Mouse (Mus musculus) small intestine, adult 2 months (tissue): ENCODE data around the gene Mob3c. TPM values are rescaled to one million over a fixed set of nuclear protein-coding genes. Genes with fewer than 3 reads are reported as not detected.

ENCODE experiments used
- H3K27ac ChIP-seq: fragments of 200-500 bp; 2 replicates; pipeline ENCODE4 v1.5.1; 2012; ENCODE audit warnings: low read depth, low read length, control low read depth, inconsistent platforms; ENCODE audit not compliant: insufficient read depth
- H3K27me3 ChIP-seq: fragments of 200-500 bp; 2 replicates; pipeline ENCODE4 v1.6.1; 2012; ENCODE audit warnings: mild to moderate bottlenecking, moderate library complexity, low read length, inconsistent platforms; ENCODE audit not compliant: control insufficient read depth, insufficient read depth
- H3K36me3 ChIP-seq: fragments of 200-500 bp; 2 replicates; pipeline ENCODE4 v1.6.1; 2012; ENCODE audit warnings: mild to moderate bottlenecking, low read length, control low read depth, inconsistent platforms; ENCODE audit not compliant: control insufficient read depth, insufficient read depth
- H3K4me1 ChIP-seq: fragments of 200-500 bp; 2 replicates; pipeline ENCODE4 v1.6.1; 2012; ENCODE audit warnings: low read length, inconsistent platforms, mixed read lengths; ENCODE audit not compliant: control insufficient read depth, insufficient read depth, insufficient read length
- H3K4me3 ChIP-seq: fragments of 200-500 bp; 2 replicates; pipeline ENCODE4 v1.5.1; 2012; ENCODE audit warnings: low read depth, mild to moderate bottlenecking, control low read depth, inconsistent platforms, low read length, moderate library complexity
- CTCF ChIP-seq: fragments of 200-500 bp; IDR thresholded peaks from 2 replicates; pipeline ENCODE4 v1.5.1; 2012; ENCODE audit warnings: low read depth, mild to moderate bottlenecking, control low read depth, inconsistent platforms, low read length, moderate library complexity, mixed read lengths; ENCODE audit not compliant: insufficient replicate concordance, insufficient read length; ENCODE audit errors: extremely low read depth
- POLR2A ChIP-seq: fragments of 200-500 bp; IDR thresholded peaks from 2 replicates; pipeline ENCODE4 v1.6.1; 2012; ENCODE audit warnings: low read depth, mild to moderate bottlenecking, control low read depth, inconsistent platforms, low read length, moderate library complexity
- WGBS: fragments of 180-500 bp; shearing (Covaris S2); methylation state at CpG from one replicate; pipeline ENCODE4 v1.1.7; 2018; 5-methylcytosine and 5-hydroxymethylcytosine counted together
- polyA plus RNA-seq: library from polyadenylated mRNA; depleted of rRNA; stranded (reverse); fragments of >200 nt; gene quantifications from 2 replicates; pipeline ENCODE4 v1.2.3, GENCODE M21; 2012

Gene Mob3c
- polyA plus RNA-seq, 1 experiment = 101 TPM

GRCm38 (mm10) chr4:115831221-115831620 lies 3.3 kb downstream of the Mob3c start:
- Histone ChIP-seq H3K4me1 (peaks cover 35% of the 10 kb centered on the region), H3K27ac (no peak overlapping the region), H3K4me3 (no peak overlapping the region), H3K36me3 (peaks cover 36% of the 10 kb centered on the region), H3K27me3 (no peaks in the 10 kb centered on the region)
- TF ChIP-seq CTCF = no peak
- no peak for TF ChIP-seq POLR2A
- WGBS = 95% methylated on average over 22 of the region's 22 CpGs

DNA sequence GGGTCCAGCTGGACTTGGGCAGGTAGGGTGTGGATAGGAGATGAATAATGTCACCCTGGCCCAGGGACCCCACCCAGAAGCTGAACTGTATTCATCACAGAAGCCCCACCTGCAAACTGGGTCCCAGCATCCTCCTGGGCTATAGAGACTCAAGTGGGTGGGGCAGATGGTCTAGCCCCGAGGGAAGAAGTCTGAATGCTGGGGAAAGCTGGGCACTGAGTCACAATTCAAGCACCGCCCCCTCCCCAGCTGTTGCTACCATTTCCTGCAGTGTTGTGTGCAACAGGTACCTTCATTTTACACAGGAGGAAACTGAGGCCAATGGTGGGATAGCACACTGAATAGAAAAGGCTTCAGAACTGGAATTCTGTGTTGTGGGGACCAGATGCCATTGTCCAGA lies 4.1 kb downstream of the Mob3c start:
- peak overlapping the region; percentile 55 for H3K27ac ChIP-seq
- peaks cover 36% of the 10 kb centered on the region for H3K36me3 ChIP-seq
- H3K4me3 ChIP-seq = no peak overlapping the region
- no peaks in the 10 kb centered on the region for H3K27me3 ChIP-seq
- peaks cover 32% of the 10 kb centered on the region for H3K4me1 ChIP-seq
- 54% methylated on average over 2 of the region's 2 CpGs for WGBS
- TF ChIP-seq POLR2A (no peak), CTCF (no peak)

DNA sequence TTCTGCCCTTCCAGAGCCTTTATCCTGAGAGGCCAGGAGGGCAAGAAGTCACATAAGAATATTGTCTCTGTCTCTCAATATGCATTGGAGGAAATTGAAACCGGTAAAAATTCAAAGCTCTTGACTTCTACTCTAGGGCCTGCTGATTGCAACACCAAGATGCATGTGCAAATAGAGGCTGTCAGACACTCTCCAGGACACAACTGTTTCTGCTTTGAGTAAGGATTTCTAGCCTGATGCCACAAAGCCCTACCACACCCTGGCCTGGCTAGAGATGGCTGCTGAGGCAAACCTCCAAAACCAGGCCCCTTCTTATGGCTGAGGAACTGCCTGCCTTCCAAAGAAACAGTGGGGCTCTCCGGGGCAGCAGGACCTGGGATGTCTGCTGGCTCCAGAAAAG lies 7.7 kb downstream of the Mob3c start:
- no peak for TF ChIP-seq CTCF
- TF ChIP-seq POLR2A = no peak
- no peaks in the 10 kb centered on the region for H3K27me3 ChIP-seq
- 67% methylated on average over 2 of the region's 2 CpGs for WGBS

GRCm38 (mm10) chr4:115838196-115838595 lies 10.3 kb downstream of the Mob3c start:
- H3K4me3 ChIP-seq = no peak overlapping the region
- no peak overlapping the region for H3K27ac ChIP-seq
- H3K27me3 ChIP-seq = no peaks in the 10 kb centered on the region
- no peak for TF ChIP-seq POLR2A
- TF ChIP-seq CTCF = no peak
- H3K4me1 ChIP-seq = peaks cover 4% of the 10 kb centered on the region; the same call in 1 of the 2 replicates
- 54% methylated on average over 4 of the region's 4 CpGs for WGBS
- peaks cover 22% of the 10 kb centered on the region for H3K36me3 ChIP-seq

More for the DNA sequence above, 7.7 kb downstream of the Mob3c start:
- H3K36me3 ChIP-seq = peaks cover 36% of the 10 kb centered on the region
- H3K4me3 ChIP-seq = no peak overlapping the region
- H3K4me1 ChIP-seq = peaks cover 18% of the 10 kb centered on the region
- no peak overlapping the region for H3K27ac ChIP-seq

GRCm38 (mm10) chr4:115838696-115839641 lies 11.1 kb downstream of the Mob3c start, which contains the start of gene Mknk1:
Gene Mknk1, plus strand, starts transcription at chr4:115839198.
- under 1% methylated on average over 51 of the region's 51 CpGs for WGBS

GRCm38 (mm10) chr4:115839956-115840355 lies 12.1 kb downstream of the Mob3c start:
- Histone ChIP-seq H3K4me1 (peaks cover 3% of the 10 kb centered on the region; the same call in 1 of the 2 replicates), H3K27ac (no peak overlapping the region), H3K4me3 (no peak overlapping the region; the same call in 1 of the 2 replicates), H3K27me3 (no peaks in the 10 kb centered on the region), H3K36me3 (peaks cover 8% of the 10 kb centered on the region)
- WGBS = 56% methylated on average over 4 of the region's 4 CpGs
- no peak for TF ChIP-seq POLR2A
- TF ChIP-seq CTCF = no peak

More at GRCm38 (mm10) chr4:115838696-115839641, 11.1 kb downstream of the Mob3c start, which contains the start of gene Mknk1:
- Histone ChIP-seq H3K4me3 (peak within 1 kb of the TSS; percentile 84), H3K27me3 (no peaks in the 10 kb centered on the region), H3K4me1 (peaks cover 3% of the 10 kb centered on the region; the same call in 1 of the 2 replicates), H3K36me3 (peaks cover 15% of the 10 kb centered on the region), H3K27ac (0 out of 2 replicates have a peak within 1 kb of the TSS, but pooled peaks have one; percentile 39)
- no peak for TF ChIP-seq CTCF
- TF ChIP-seq POLR2A = peak; percentile 84

DNA sequence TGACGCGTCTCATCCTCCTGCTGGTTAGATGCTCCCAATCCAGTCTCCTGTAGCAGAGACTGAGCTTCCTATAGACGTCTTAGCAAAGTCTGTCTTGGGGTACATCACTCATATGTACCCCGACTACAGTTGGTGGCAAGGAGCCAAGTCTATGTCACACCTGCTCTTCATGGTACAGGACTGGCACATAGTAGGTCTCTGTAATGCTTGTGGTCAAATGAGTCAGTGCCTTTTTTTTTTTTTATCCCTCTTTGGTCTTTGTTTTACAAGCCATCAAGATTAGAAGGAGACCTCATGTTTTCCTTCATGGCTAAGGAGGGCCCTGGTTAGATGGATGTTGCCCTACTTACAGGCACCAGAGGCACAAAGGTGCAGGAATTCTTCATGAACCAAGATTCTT lies 12.9 kb downstream of the Mob3c start:
- TF ChIP-seq CTCF (no peak), POLR2A (no peak)
- H3K4me3 ChIP-seq = no peak overlapping the region
- WGBS = 81% methylated on average over 4 of the region's 4 CpGs
- no peaks in the 10 kb centered on the region for H3K27me3 ChIP-seq
- H3K4me1 ChIP-seq = peaks cover 3% of the 10 kb centered on the region; the same call in 1 of the 2 replicates
- H3K27ac ChIP-seq = no peak overlapping the region
- H3K36me3 ChIP-seq = no peaks in the 10 kb centered on the region

GRCm38 (mm10) chr4:115846656-115847055 lies 18.8 kb downstream of the Mob3c start:
- Histone ChIP-seq H3K27ac (no peak overlapping the region), H3K4me1 (peaks cover 3% of the 10 kb centered on the region; the same call in 1 of the 2 replicates), H3K27me3 (no peaks in the 10 kb centered on the region), H3K4me3 (no peak overlapping the region), H3K36me3 (peaks cover 21% of the 10 kb centered on the region)
- TF ChIP-seq POLR2A = no peak
- no peak for TF ChIP-seq CTCF
- WGBS = 67% methylated on average over 2 of the region's 2 CpGs
